Mouse (Mus musculus) neural tube, embryonic 12.5 days (tissue): ENCODE data around the gene Zfp974. TPM values are rescaled to one million over a fixed set of nuclear protein-coding genes. Genes with fewer than 3 reads are reported as not detected.
"Not testable (repeated sequence)": the region's sequence is repeated elsewhere in the genome, so short reads cannot be mapped to it uniquely, and the experiment has no call there.

Source experiments
- ATAC-seq: fragments of 200-750 bp; cut with Nextera tagmentation; 2 replicates; pipeline ENCODE4 v1.8.0; 2017; ENCODE audit warnings: low read depth, mild to moderate bottlenecking, moderate TSS enrichment, moderate library complexity; ENCODE audit not compliant: low FRiP score
- H3K27ac ChIP-seq: fragments of 300-500 bp; sonication (generic); 2 replicates; pipeline ENCODE4 v1.5.1; 2016
- H3K27me3 ChIP-seq: fragments of 300-500 bp; sonication (generic); replicated peaks from 2 replicates; pipeline ENCODE4 v1.6.1; 2016; ENCODE audit warnings: mild to moderate bottlenecking
- H3K36me3 ChIP-seq: fragments of 300-500 bp; sonication (generic); 2 replicates; pipeline ENCODE4 v1.6.1; 2016; ENCODE audit warnings: mild to moderate bottlenecking
- H3K4me1 ChIP-seq: fragments of 300-500 bp; sonication (generic); 2 replicates; pipeline ENCODE4 v1.6.1; 2016
- H3K4me2 ChIP-seq: fragments of 300-500 bp; sonication (generic); replicated peaks from 2 replicates; pipeline ENCODE4 v1.6.1; 2016; ENCODE audit warnings: mild to moderate bottlenecking
- H3K4me3 ChIP-seq: fragments of 300-500 bp; sonication (generic); 2 replicates; pipeline ENCODE4 v1.5.1; 2016
- H3K9ac ChIP-seq: fragments of 300-500 bp; sonication (generic); 2 replicates; pipeline ENCODE4 v1.6.1; 2016; ENCODE audit warnings: mild to moderate bottlenecking
- H3K9me3 ChIP-seq: fragments of 300-500 bp; sonication (generic); 2 replicates; pipeline ENCODE4 v1.6.1; 2016; ENCODE audit warnings: mild to moderate bottlenecking
- WGBS: fragments of 180-500 bp; shearing (Covaris S2); methylation state at CpG from one replicate; pipeline ENCODE4 v1.1.7; 2016; 5-methylcytosine and 5-hydroxymethylcytosine counted together
- polyA plus RNA-seq: library from polyadenylated mRNA; unstranded; fragments of >200 nt; fragmentation: Nextera tagmentation; extraction: Ambion mirVana; gene quantifications from 2 replicates; pipeline ENCODE4 v1.2.1, GENCODE M21; 2016

Zfp974 gene
- 15.8 and 16.1 TPM in 2 replicates for polyA plus RNA-seq

- H3K4me3 ChIP-seq: peak within 1 kb of the TSS; percentile 56
- H3K36me3 ChIP-seq: peaks cover 16% of the 10 kb centered on the region; the same call in 1 of the 2 replicates
- H3K4me1 ChIP-seq: peaks cover 8% of the 10 kb centered on the region; the same call in 1 of the 2 replicates
- no peaks in the 10 kb centered on the region for H3K27me3 ChIP-seq
- H3K9ac ChIP-seq: peak within 1 kb of the TSS; percentile 67
- no peaks in the 10 kb centered on the region for H3K9me3 ChIP-seq
- no peak within 1 kb of the TSS for H3K27ac ChIP-seq
- 3% methylated on average over 40 of the region's 40 CpGs for WGBS
- ATAC-seq: peak; percentile 85
- peak within 1 kb of the TSS; percentile 87 for H3K4me2 ChIP-seq
Measured at GRCm38 (mm10) chr7:27928818-27929695, at the start of gene Zfp974. Gene Zfp974 (minus strand): TSS chr7:27929460.

- not testable (repeated sequence) for H3K36me3 ChIP-seq, H3K9ac ChIP-seq, ATAC-seq, H3K4me3 ChIP-seq, H3K9me3 ChIP-seq, H3K4me1 ChIP-seq, H3K27me3 ChIP-seq, H3K27ac ChIP-seq, H3K4me2 ChIP-seq
- 91% methylated on average over 13 of the region's 13 CpGs for WGBS
Measured at GRCm38 (mm10) chr7:27949451-27949850, 20.2 kb upstream of the Zfp974 start.

- not testable (repeated sequence) for H3K9me3 ChIP-seq, H3K9ac ChIP-seq, H3K27ac ChIP-seq, H3K4me1 ChIP-seq, H3K4me2 ChIP-seq, H3K4me3 ChIP-seq, H3K27me3 ChIP-seq, ATAC-seq, H3K36me3 ChIP-seq
- 36% methylated on average over 6 of the region's 7 CpGs for WGBS
Measured at GRCm38 (mm10) chr7:27941869-27942268, 12.6 kb upstream of the Zfp974 start.

- not testable (repeated sequence) for H3K9ac ChIP-seq, H3K4me3 ChIP-seq, H3K36me3 ChIP-seq, H3K27me3 ChIP-seq, H3K4me1 ChIP-seq, H3K27ac ChIP-seq, H3K9me3 ChIP-seq, ATAC-seq
- WGBS: 38% methylated on average over 1 of the region's 9 CpGs
- peak overlapping the region; percentile 40 for H3K4me2 ChIP-seq
Measured at GRCm38 (mm10) chr7:27933800-27934158, 4.5 kb upstream of the Zfp974 start.

- Histone ChIP-seq H3K9ac (no peak overlapping the region), H3K4me2 (peak overlapping the region; percentile 40), H3K4me3 (no peak overlapping the region), H3K27ac (no peak overlapping the region), H3K27me3 (no peaks in the 10 kb centered on the region), H3K36me3 (no peaks in the 10 kb centered on the region), H3K4me1 (peaks cover 6% of the 10 kb centered on the region; the same call in 1 of the 2 replicates), H3K9me3 (no peaks in the 10 kb centered on the region)
- 0 out of 2 replicates have a peak, but pooled peaks have one; percentile 21 for ATAC-seq
- WGBS: 33% methylated on average over 7 of the region's 7 CpGs
Measured at GRCm38 (mm10) chr7:27933050-27933799, 4.0 kb upstream of the Zfp974 start.

GRCm38 (mm10) chr7:27927041-27927440 is 2.2 kb downstream of the Zfp974 start:
- not testable (repeated sequence) for H3K4me1 ChIP-seq, H3K4me3 ChIP-seq, H3K27ac ChIP-seq, H3K4me2 ChIP-seq, H3K9me3 ChIP-seq, H3K9ac ChIP-seq, H3K27me3 ChIP-seq, ATAC-seq
- H3K36me3 ChIP-seq: peaks cover 27% of the 10 kb centered on the region
- WGBS: 46% methylated on average over 4 of the region's 4 CpGs

- 61% methylated on average over 4 of the region's 4 CpGs for WGBS
- ATAC-seq, H3K4me2 ChIP-seq, H3K9ac ChIP-seq, H3K27ac ChIP-seq, H3K27me3 ChIP-seq, H3K4me1 ChIP-seq, H3K4me3 ChIP-seq: not testable (repeated sequence)
- Histone ChIP-seq H3K36me3 (peaks cover 43% of the 10 kb centered on the region), H3K9me3 (peaks cover 17% of the 10 kb centered on the region; the same call in 1 of the 2 replicates)
Measured at GRCm38 (mm10) chr7:27910952-27911351, 18.3 kb downstream of the Zfp974 start.

- Histone ChIP-seq H3K4me1 (no peaks in the 10 kb centered on the region), H3K36me3 (peaks cover 8% of the 10 kb centered on the region), H3K4me2 (no peak overlapping the region), H3K9me3 (peaks cover 9% of the 10 kb centered on the region; the same call in 1 of the 2 replicates), H3K4me3 (no peak overlapping the region), H3K9ac (no peak overlapping the region), H3K27ac (no peak overlapping the region), H3K27me3 (no peaks in the 10 kb centered on the region)
- 77% methylated on average over 11 of the region's 11 CpGs for WGBS
- ATAC-seq: no peak
Measured at GRCm38 (mm10) chr7:27905061-27905848, 24.0 kb downstream of the Zfp974 start.

GRCm38 (mm10) chr7:27900601-27901000 is 28.7 kb downstream of the Zfp974 start:
- Histone ChIP-seq H3K4me3 (no peak overlapping the region), H3K36me3 (no peaks in the 10 kb centered on the region), H3K27ac (no peak overlapping the region), H3K9me3 (peaks cover 6% of the 10 kb centered on the region; the same call in 1 of the 2 replicates), H3K4me1 (no peaks in the 10 kb centered on the region), H3K4me2 (no peak overlapping the region), H3K9ac (no peak overlapping the region), H3K27me3 (no peaks in the 10 kb centered on the region)
- no peak for ATAC-seq
- 93% methylated on average over 4 of the region's 4 CpGs for WGBS

- H3K36me3 ChIP-seq: peaks cover 47% of the 10 kb centered on the region
Measured at GRCm38 (mm10) chr7:27881721-27882120, 47.5 kb downstream of the Zfp974 start.

GRCm38 (mm10) chr7:27862578-27862977 is 66.7 kb downstream of the Zfp974 start:
- H3K27me3 ChIP-seq, H3K27ac ChIP-seq, H3K4me2 ChIP-seq, H3K4me3 ChIP-seq, H3K9ac ChIP-seq, ATAC-seq, H3K9me3 ChIP-seq: not testable (repeated sequence)
- 89% methylated on average over 5 of the region's 5 CpGs for WGBS
- peaks cover 12% of the 10 kb centered on the region for H3K36me3 ChIP-seq
- peaks cover 11% of the 10 kb centered on the region; the same call in 1 of the 2 replicates for H3K4me1 ChIP-seq

More at GRCm38 (mm10) chr7:27881721-27882120, 47.5 kb downstream of the Zfp974 start:
- no peak for ATAC-seq
- Histone ChIP-seq H3K9ac (no peak overlapping the region), H3K9me3 (0 out of 2 replicates have a peak, but pooled peaks cover 9% of the 10 kb centered on the region), H3K27ac (no peak overlapping the region), H3K27me3 (no peaks in the 10 kb centered on the region), H3K4me1 (no peaks in the 10 kb centered on the region), H3K4me2 (no peak overlapping the region), H3K4me3 (no peak overlapping the region)
- WGBS: 96% methylated on average over 4 of the region's 4 CpGs
